Mouse (Mus musculus) kidney, embryonic 14.5 days (tissue): ENCODE data around the gene Zfp612. TPM values are rescaled to one million over a fixed set of nuclear protein-coding genes. Genes with fewer than 3 reads are reported as not detected.

Source experiments
- ATAC-seq: fragments of 200-750 bp; cut with Nextera tagmentation; 2 replicates; pipeline ENCODE4 v1.8.0; 2017; ENCODE audit warnings: moderate number of reproducible peaks, mild to moderate bottlenecking, moderate TSS enrichment, moderate library complexity; ENCODE audit not compliant: low FRiP score, low TSS enrichment
- H3K27ac ChIP-seq: fragments of 300-500 bp; sonication (generic); 2 replicates; pipeline ENCODE4 v1.5.1; 2014; ENCODE audit warnings: low read depth, mild to moderate bottlenecking, low read length, moderate library complexity, mixed read lengths
- H3K27me3 ChIP-seq: fragments of 300-500 bp; sonication (generic); 2 replicates; pipeline ENCODE4 v1.6.1; 2014; ENCODE audit warnings: mild to moderate bottlenecking, low read length; ENCODE audit not compliant: control insufficient read depth, insufficient read depth
- H3K36me3 ChIP-seq: fragments of 300-500 bp; sonication (generic); 2 replicates; pipeline ENCODE4 v1.6.1; 2014; ENCODE audit warnings: low read length, mixed read lengths; ENCODE audit not compliant: control insufficient read depth, insufficient read depth
- H3K4me1 ChIP-seq: fragments of 300-500 bp; sonication (generic); 2 replicates; pipeline ENCODE4 v1.6.1; 2014; ENCODE audit warnings: low read length, mixed read lengths; ENCODE audit not compliant: control insufficient read depth, insufficient read depth
- H3K4me2 ChIP-seq: fragments of 300-500 bp; sonication (generic); replicated peaks from 2 replicates; pipeline ENCODE4 v1.6.1; 2014; ENCODE audit warnings: low read depth, mild to moderate bottlenecking, low read length
- H3K4me3 ChIP-seq: fragments of 300-500 bp; sonication (generic); 2 replicates; pipeline ENCODE4 v1.5.1; 2014; ENCODE audit warnings: mild to moderate bottlenecking, low read length
- H3K9ac ChIP-seq: fragments of 300-500 bp; sonication (generic); 2 replicates; pipeline ENCODE4 v1.6.1; 2014; ENCODE audit warnings: low read depth, mild to moderate bottlenecking, low read length, moderate library complexity
- H3K9me3 ChIP-seq: fragments of 300-500 bp; sonication (generic); 2 replicates; pipeline ENCODE4 v1.6.1; 2016; ENCODE audit warnings: low read length; ENCODE audit not compliant: control insufficient read depth
- WGBS: fragments of 180-500 bp; shearing (Covaris S2); extraction: QIAGEN DNeasy Blood & Tissue Kit; methylation state at CpG from one replicate; pipeline ENCODE4 v1.1.7; 2014; 5-methylcytosine and 5-hydroxymethylcytosine counted together
- polyA plus RNA-seq: library from polyadenylated mRNA; unstranded; fragments of >200 nt; fragmentation: Nextera tagmentation; extraction: Ambion mirVana; gene quantifications from 2 replicates; pipeline ENCODE4 v1.2.1, GENCODE M21; 2014

The Zfp612 gene
- polyA plus RNA-seq, 1 experiment from 2014 or later: 7.6 TPM

- 63% methylated on average over 9 of the region's 9 CpGs for WGBS
- no peak overlapping the region for H3K4me2 ChIP-seq
- no peak overlapping the region for H3K9ac ChIP-seq
- no peaks in the 10 kb centered on the region; the same call in 1 of the 2 replicates for H3K27me3 ChIP-seq
- H3K27ac ChIP-seq: no peak overlapping the region
- H3K4me1 ChIP-seq: no peaks in the 10 kb centered on the region
- H3K9me3 ChIP-seq: no peaks in the 10 kb centered on the region
- H3K36me3 ChIP-seq: no peaks in the 10 kb centered on the region
- no peak overlapping the region for H3K4me3 ChIP-seq
- ATAC-seq: no peak
These were observed 15.4 kb upstream of the Zfp612 start for GRCm38 (mm10) chr8:110064161-110064560.

GRCm38 (mm10) chr8:110064606-110065365, 14.8 kb upstream of the Zfp612 start:
- 89% methylated on average over 18 of the region's 18 CpGs for WGBS
- no peaks in the 10 kb centered on the region for H3K4me1 ChIP-seq
- no peak overlapping the region for H3K4me2 ChIP-seq
- no peak overlapping the region for H3K9ac ChIP-seq
- no peaks in the 10 kb centered on the region for H3K9me3 ChIP-seq
- ATAC-seq: no peak
- no peaks in the 10 kb centered on the region for H3K36me3 ChIP-seq
- no peak overlapping the region for H3K27ac ChIP-seq
- H3K4me3 ChIP-seq: no peak overlapping the region
- H3K27me3 ChIP-seq: no peaks in the 10 kb centered on the region; the same call in 1 of the 2 replicates

- Histone ChIP-seq H3K36me3 (no peaks in the 10 kb centered on the region), H3K27ac (no peak overlapping the region), H3K27me3 (no peaks in the 10 kb centered on the region; the same call in 1 of the 2 replicates), H3K9me3 (no peaks in the 10 kb centered on the region), H3K4me1 (no peaks in the 10 kb centered on the region), H3K9ac (no peak overlapping the region), H3K4me2 (no peak overlapping the region), H3K4me3 (no peak overlapping the region)
- WGBS: 91% methylated on average over 4 of the region's 4 CpGs
- ATAC-seq: no peak
These were observed 13.9 kb upstream of the Zfp612 start for GRCm38 (mm10) chr8:110065676-110066075.

- no peak for ATAC-seq
- Histone ChIP-seq H3K4me1 (no peaks in the 10 kb centered on the region), H3K4me2 (no peak overlapping the region), H3K9ac (no peak overlapping the region), H3K36me3 (no peaks in the 10 kb centered on the region), H3K27me3 (no peaks in the 10 kb centered on the region), H3K9me3 (no peaks in the 10 kb centered on the region), H3K4me3 (no peak overlapping the region), H3K27ac (no peak overlapping the region)
- 89% methylated on average over 4 of the region's 4 CpGs for WGBS
These were observed 9.8 kb upstream of the Zfp612 start for GRCm38 (mm10) chr8:110069706-110070105.

GRCm38 (mm10) chr8:110071600-110071999, 7.9 kb upstream of the Zfp612 start:
- ATAC-seq: 0 out of 2 replicates have a peak, but pooled peaks have one; percentile 60
- Histone ChIP-seq H3K27me3 (no peaks in the 10 kb centered on the region), H3K4me3 (no peak overlapping the region), H3K4me1 (no peaks in the 10 kb centered on the region), H3K36me3 (no peaks in the 10 kb centered on the region), H3K27ac (no peak overlapping the region), H3K9ac (no peak overlapping the region), H3K9me3 (no peaks in the 10 kb centered on the region), H3K4me2 (no peak overlapping the region)
- WGBS: 13% methylated on average over 9 of the region's 9 CpGs

GRCm38 (mm10) chr8:110074496-110074895, 5.0 kb upstream of the Zfp612 start:
- Histone ChIP-seq H3K36me3 (no peaks in the 10 kb centered on the region), H3K4me2 (no peak overlapping the region), H3K4me3 (no peak overlapping the region), H3K27ac (no peak overlapping the region), H3K27me3 (no peaks in the 10 kb centered on the region), H3K9me3 (no peaks in the 10 kb centered on the region), H3K4me1 (no peaks in the 10 kb centered on the region), H3K9ac (no peak overlapping the region)
- ATAC-seq: no peak
- WGBS: 76% methylated on average over 8 of the region's 8 CpGs

- Histone ChIP-seq H3K36me3 (peaks cover 2% of the 10 kb centered on the region; the same call in 1 of the 2 replicates), H3K27me3 (no peaks in the 10 kb centered on the region), H3K4me1 (no peaks in the 10 kb centered on the region), H3K9me3 (no peaks in the 10 kb centered on the region; the same call in 1 of the 2 replicates), H3K4me3 (no peak overlapping the region), H3K4me2 (no peak overlapping the region), H3K27ac (no peak overlapping the region), H3K9ac (no peak overlapping the region)
- ATAC-seq: no peak
- 76% methylated on average over 11 of the region's 11 CpGs for WGBS
These were observed 3.0 kb downstream of the Zfp612 start for GRCm38 (mm10) chr8:110082416-110083105.

- H3K9me3 ChIP-seq: peaks cover 11% of the 10 kb centered on the region; the same call in 1 of the 2 replicates
- no peak for ATAC-seq
- no peak overlapping the region for H3K4me3 ChIP-seq
- H3K36me3 ChIP-seq: peaks cover 18% of the 10 kb centered on the region; the same call in 1 of the 2 replicates
- WGBS: 50% methylated on average over 1 of the region's 1 CpGs
- no peak overlapping the region for H3K4me2 ChIP-seq
- no peaks in the 10 kb centered on the region for H3K27me3 ChIP-seq
- H3K9ac ChIP-seq: no peak overlapping the region
- H3K27ac ChIP-seq: no peak overlapping the region
- no peaks in the 10 kb centered on the region for H3K4me1 ChIP-seq
These were observed 12.3 kb downstream of the Zfp612 start for GRCm38 (mm10) chr8:110091869-110092268.

- Histone ChIP-seq H3K4me1 (no peaks in the 10 kb centered on the region), H3K36me3 (no peaks in the 10 kb centered on the region), H3K9ac (no peak within 1 kb of the TSS), H3K4me2 (no peak within 1 kb of the TSS), H3K9me3 (no peaks in the 10 kb centered on the region), H3K4me3 (no peak within 1 kb of the TSS), H3K27ac (no peak within 1 kb of the TSS), H3K27me3 (no peaks in the 10 kb centered on the region)
- no peak for ATAC-seq
- 84% methylated on average over 12 of the region's 12 CpGs for WGBS
These were observed 21.4 kb downstream of the Zfp612 start, which contains the start of gene Gm21964 for GRCm38 (mm10) chr8:110100907-110101306. Gene Gm21964, plus strand, starts transcription at chr8:110101207.
